Mouse (Mus musculus) retina, embryonic 14.5 days (tissue): ENCODE results near the gene Pnldc1.
"Not testable (repeated sequence)": the region's sequence is repeated elsewhere in the genome, so short reads cannot be mapped to it uniquely, and the experiment has no call there.

Experiments
- DNase-seq: peaks from one replicate; pipeline ENCODE4 v3.0.0-alpha.2; 2015; ENCODE audit warnings: low spot score

Gene Pnldc1

GRCm38 (mm10) chr17:12906436-12906835, 3.6 kb downstream of the Pnldc1 start:
- DNase-seq, result no peak

- no peak for DNase-seq
Measured at GRCm38 (mm10) chr17:12905810-12906209, 4.2 kb downstream of the Pnldc1 start.

- no peak for DNase-seq
Measured at GRCm38 (mm10) chr17:12904349-12904748, 5.7 kb downstream of the Pnldc1 start.

DNA sequence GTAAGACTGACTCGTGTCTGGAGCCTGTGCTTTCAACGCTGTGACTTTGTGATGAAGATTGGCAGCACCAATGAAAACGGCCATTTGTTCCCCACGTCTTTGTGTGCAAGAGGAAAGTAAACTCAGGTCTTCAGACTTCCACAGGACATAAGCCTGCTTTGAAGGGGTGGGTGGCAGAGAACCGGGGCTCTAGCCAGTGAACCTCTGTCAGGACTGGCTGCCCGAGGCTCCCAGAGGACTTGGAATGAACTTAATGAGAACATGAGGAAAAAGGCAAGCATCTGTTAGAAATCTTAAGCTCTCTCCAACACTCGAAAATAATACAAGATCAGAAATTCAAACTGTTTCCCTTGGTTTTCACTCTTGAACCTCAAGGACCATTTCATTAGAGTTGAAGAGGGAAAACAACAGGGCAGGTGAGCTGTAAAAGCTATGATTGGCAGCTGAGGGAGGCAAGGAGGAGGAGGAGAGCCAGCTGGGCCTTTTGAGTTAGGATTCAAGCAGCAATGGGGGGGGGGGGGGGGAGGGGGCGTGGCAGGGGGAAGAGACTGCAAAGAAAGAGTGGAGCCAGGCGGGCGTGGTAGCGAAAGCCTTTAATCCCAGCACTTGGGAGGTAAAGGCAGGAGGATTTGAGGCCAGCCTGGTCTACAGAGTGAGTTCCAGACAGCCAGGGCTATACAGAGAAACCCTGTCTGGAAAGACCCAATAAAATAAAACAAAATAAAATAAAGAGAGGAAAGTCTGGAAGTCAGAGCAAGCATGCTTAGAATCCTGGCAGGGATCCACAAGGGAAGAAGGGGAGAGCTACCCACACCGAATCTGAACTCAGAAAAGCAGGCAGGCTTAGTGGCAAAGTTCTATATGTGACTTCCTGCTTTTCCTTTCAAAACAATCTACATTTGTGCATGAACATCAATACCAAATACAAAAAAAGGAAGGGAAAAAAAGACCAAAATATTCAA, 6.4 kb downstream of the Pnldc1 start:
- DNase-seq, result no peak

DNA sequence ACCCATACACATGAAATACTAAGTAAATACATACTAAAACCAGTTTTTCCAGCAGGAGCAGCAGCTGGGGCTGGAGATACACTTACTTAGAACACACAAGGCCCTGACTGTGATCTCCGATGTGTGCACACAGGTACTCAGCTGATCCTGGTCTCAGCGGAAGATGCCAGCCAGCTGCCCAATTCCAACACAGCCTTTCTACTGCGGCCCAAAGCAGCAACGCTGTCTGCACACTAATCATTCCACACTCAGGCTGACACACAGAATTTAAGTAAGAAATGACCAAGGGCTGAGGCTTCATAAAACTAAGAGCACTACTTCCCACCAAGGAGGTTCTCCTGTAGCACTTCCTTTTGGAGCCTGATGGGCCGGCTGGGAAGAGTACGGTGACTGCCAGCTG, 7.7 kb downstream of the Pnldc1 start:
- DNase-seq, result no peak

GRCm38 (mm10) chr17:12898607-12899006, 11.4 kb downstream of the Pnldc1 start:
- not testable (repeated sequence) for DNase-seq

GRCm38 (mm10) chr17:12897674-12898073, 12.4 kb downstream of the Pnldc1 start:
- no peak for DNase-seq

DNA sequence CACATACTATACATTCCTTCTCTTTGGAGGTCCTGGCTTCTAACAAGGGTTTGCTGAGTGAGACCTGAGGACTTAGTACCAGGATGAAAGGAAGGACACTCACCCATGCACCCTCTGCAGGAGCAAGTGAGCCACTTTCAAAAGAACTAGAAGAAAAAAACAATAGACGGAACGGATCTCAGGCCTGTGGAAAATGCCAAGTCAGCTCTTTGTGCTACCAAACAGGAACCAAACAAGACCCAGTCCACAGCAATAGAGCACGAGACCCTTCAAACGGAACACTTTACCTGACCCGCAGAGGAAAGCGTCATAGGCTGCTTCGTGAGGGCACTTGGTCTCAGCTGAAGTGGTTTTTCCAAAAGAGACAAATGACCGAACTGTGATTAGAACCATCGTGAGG, 18.0 kb downstream of the Pnldc1 start:
- DNase-seq, result no peak

GRCm38 (mm10) chr17:12891054-12891453, 19.0 kb downstream of the Pnldc1 start:
- DNase-seq, result no peak

DNA sequence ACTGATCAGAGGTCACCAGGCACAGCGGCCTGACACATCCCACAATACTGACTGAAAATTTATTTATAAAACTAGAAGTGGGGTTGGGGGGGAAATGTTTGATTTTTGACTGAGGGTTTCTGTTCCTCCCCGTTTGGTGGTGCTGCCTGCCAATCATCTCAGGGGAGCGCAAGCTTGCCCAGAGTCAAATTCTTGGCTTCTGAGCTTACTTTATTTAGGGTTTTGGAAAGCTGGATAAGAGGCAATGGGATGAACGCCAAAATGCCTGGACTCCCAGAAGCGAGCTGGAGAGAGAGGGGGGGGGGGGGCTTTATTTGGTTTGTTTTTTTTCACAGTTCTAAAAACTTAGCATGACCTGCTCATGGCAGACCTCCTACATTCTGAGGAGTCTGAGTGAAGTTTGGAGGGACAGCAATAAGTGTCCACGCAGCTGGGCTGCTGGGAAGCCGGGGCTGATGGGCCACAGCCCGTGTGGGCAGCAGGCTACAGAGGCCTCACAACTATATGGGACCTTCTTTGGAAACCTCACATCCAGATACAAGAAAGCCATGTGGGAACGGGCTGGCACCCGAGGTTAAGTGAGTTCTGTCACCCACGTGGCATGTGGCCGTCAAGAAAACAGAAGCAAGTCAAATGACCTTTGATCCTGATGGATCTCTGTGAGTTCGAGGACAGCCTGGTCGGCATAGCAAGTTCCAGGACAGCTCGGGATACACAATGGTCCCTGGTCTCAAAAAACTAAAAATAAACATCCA, 22.8 kb downstream of the Pnldc1 start:
- no peak for DNase-seq

DNA sequence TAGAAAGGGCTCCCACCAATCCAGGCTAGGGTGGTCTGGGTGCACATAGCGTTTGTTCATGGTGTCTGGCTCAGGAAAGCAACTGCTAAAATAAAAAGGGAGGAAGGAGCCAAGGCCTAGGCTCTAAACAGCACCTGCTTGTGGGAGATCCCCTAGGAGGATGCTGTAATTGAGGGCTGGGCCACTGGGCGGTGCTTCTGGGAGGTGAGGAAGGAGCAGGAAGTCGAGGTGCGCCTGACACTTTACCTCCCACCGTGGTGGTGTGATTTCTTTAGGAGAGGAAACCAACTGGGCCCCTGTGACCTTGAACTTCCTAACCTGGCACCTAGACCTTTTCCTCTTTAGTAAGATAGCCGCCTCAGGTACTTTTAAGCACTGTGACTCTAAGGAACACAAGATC, 23.4 kb downstream of the Pnldc1 start:
- no peak for DNase-seq

- DNase-seq, result no peak
Measured at GRCm38 (mm10) chr17:12881216-12881615, 28.8 kb downstream of the Pnldc1 start.

DNA sequence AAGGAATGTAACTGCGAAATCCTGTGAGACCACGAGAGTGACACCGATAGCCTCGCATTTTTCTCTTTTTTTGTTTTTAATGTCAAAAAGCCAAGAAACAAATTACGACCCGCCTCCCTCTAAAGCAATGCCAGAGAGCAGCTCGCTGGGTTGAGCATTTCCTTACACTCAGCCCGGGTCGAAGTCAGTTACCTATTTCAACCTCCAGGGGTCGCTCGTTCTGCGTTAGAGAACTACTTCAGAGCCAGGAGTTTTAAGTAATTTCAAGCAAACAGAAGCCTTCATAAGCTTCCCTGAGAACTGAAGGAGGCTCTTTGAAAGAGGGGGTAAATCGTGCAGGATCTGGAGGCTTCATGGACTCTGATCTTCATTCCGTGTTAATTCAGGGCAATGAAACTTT, 29.9 kb downstream of the Pnldc1 start:
- peak; percentile 92 for DNase-seq

DNA sequence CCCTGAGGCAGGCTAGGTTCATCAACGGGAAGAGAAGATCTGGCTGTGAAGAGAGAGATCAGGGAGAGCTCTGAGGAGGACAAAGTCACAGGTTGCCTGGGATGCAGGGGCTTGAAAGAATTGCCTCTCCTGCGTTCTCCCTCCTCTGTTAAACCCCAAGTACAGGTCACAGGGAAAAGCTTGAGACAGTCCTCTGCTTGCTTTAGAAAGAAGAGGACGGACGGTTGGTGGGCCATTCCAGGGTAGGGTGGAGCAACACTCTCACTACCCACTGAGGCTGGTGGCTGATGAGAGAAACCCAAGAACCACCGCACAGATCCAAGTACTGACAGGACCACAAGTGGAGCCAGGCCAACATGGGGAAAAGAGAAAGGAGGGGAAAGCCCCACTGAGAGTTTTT, 34.3 kb downstream of the Pnldc1 start, which contains the start of gene Mrgprh:
Mrgprh (plus strand) TSS at position 301 of the 400 bp plus-strand sequence.
- no peak for DNase-seq

DNA sequence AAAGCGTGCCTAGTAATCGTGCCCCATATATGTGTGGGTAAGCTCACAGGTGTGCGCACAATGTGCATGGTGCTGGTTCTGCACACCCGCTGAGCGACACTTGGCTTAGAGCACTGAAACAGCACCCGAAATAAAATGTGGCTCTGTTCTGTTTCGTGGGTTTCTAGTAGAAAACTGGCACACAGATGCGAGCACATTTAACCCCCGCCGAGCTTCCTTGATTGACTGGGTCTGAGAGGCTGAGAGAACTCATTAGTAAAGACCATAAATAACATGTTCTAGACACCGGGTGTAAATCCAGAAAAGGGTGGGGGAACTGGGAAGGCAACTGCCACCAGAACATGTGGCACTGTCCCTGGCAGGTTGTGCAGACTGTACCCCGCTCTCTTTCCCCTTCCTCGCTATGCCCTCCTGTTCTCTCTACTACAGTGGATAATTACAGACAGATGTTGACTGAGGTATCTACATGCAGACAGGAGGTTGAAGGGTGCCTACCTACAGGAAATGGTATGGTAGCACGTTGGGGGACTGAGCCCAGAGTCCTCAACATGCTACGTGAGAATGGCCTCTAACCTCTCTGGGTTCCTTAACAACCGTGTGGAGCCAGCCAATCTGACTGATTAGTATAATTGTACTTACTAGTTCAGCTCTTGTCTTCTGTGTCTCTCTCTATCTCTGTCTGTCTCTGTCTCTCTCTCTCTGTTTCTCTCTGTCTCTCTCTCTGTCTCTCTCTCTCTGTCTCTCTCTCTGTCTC, 37.6 kb downstream of the Pnldc1 start:
- no peak for DNase-seq

DNA sequence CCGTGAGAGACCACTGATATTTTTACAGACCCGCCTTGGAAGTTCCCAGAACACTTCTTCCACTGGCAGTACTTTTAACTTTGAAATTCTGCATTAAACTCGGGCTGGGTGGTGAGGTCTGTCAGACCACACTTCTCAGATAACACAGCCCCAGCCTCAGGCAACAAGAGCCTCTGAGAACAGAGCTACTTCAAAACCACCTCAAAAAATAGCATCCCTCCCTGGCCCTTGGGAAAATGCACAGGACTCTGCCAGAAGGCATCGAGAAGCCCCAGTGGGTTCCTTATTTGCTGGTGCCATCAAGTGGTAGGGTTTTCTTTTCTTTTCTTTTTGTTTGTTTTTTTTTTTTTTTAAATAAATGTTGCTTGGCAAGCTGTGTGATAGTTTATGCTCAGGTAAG, 41.4 kb downstream of the Pnldc1 start:
- no peak for DNase-seq

- DNase-seq, result no peak
Measured at GRCm38 (mm10) chr17:12868043-12868442, 42.0 kb downstream of the Pnldc1 start, which contains the start of gene Mas1. Gene Mas1, minus strand, starts transcription at chr17:12868143.

GRCm38 (mm10) chr17:12866853-12867252, 43.2 kb downstream of the Pnldc1 start:
- DNase-seq, result no peak

DNA sequence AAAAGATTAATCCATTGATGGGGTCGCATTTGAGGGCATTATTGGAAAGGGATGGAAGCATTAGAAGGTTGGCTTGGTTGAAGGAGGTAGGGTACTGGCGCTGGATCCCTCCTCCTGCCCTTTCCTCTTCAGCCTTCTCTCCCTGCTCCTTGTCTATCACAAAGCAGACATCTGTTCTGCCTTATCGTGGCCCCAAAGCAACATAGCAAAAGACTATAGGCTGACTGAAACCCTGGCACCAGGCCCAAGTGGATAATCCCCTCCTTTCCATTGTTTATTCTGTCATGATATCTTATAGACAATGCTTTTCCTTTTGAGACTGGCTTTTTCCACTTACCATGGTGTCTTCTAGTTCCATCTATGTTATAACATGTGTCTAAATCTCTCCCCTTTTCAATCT, 44.6 kb downstream of the Pnldc1 start:
- DNase-seq, result no peak

- DNase-seq, result no peak
Measured at GRCm38 (mm10) chr17:12864111-12864510, 45.9 kb downstream of the Pnldc1 start.

GRCm38 (mm10) chr17:12859006-12859520, 51.0 kb downstream of the Pnldc1 start:
- no peak for DNase-seq

DNA sequence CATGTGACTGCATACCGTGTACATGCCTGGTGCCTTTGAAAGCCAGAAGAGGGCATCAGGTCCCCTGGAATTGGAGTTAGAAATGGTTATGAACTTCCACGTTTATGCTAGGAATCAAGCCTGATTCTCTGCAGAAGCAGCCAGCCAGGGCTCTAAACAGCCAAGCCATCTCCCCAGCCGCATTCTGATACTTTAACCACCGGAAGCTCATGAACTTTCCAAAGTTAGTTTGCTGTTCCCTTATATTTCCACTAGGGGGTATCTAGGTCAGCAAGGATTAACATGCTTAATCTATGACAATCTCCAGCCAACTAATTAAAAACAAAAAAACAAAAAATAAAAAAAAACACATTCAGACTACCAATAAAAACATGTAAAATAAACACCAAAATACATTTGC, 52.0 kb downstream of the Pnldc1 start:
- DNase-seq, result peak; percentile 55
